Mouse (Mus musculus): ENCODE measurements around the gene Gm5678. TPM values are rescaled to one million over a fixed set of nuclear protein-coding genes. Genes with fewer than 3 reads are reported as not detected.

The Gm5678 gene
- polyA plus RNA-seq, 1 experiment = not detected

DNA sequence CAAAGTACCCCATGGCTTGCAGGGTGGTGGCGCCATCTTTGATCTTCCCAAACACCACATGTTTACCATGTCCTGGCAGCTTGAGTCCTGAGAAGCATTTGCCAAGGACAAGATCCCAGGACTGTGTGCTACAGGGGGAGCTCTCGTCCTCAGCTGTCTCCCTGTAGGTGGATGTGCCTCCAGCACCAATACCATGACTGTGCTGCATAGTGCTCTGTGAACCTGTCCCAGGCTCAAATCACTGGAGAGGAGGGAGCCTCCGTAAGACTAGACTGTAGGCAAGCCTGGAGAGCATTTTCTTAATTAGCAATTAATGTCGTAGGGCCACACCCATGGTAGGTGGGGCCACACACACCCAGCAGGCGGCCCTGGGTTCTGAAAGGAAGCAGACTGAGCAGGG, 48.5 kb downstream of the Gm5678 start:
- Histone ChIP-seq H3K27me3 (ENCODE audit: control insufficient read depth, insufficient read depth, low read length) (no peaks in the 10 kb centered on the region), H3K36me3 (ENCODE audit: control insufficient read depth, insufficient read depth, low read length) (no peaks in the 10 kb centered on the region), H3K27ac (ENCODE audit: insufficient read depth, low read depth, low read length) (no peak overlapping the region), H3K4me1 (ENCODE audit: control insufficient read depth, insufficient read depth, insufficient read length, low read length) (no peaks in the 10 kb centered on the region), H3K4me3 (ENCODE audit: low read depth, low read length) (no peak overlapping the region)
- 64% methylated on average over 5 of the region's 5 CpGs for WGBS
- TF ChIP-seq POLR2A (IDR thresholded peaks at IDR 0.05; ENCODE audit: low read depth, low read length) = no peak
- TF ChIP-seq CTCF (IDR thresholded peaks at IDR 0.05; ENCODE audit: extremely low read depth, insufficient read length, insufficient replicate concordance, low read depth, low read length) = no peak

DNA sequence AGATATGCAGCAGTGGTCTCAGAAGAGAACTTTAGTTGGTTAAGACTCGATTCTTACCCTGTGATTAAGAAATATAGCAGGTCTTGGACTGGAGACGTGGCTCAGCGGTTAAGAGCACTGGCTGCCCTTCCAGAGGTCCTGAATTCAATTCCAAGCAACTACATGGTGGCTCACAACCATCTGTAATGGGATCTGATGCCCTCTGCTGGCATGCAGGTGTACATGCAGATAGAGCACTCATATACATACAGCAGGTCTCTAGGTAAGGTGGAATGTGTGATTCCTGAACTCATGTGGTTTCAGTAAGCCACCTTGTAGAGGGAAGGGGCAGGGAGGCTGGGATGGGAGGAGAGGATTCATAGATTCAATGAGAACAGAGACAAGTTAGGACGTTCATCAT, 50.3 kb downstream of the Gm5678 start:
- Histone ChIP-seq H3K36me3 (ENCODE audit: control insufficient read depth, insufficient read depth, low read length) (no peaks in the 10 kb centered on the region), H3K4me3 (ENCODE audit: low read depth, low read length) (no peak overlapping the region), H3K27me3 (ENCODE audit: control insufficient read depth, insufficient read depth, low read length) (no peaks in the 10 kb centered on the region), H3K27ac (ENCODE audit: insufficient read depth, low read depth, low read length) (no peak overlapping the region), H3K4me1 (ENCODE audit: control insufficient read depth, insufficient read depth, insufficient read length, low read length) (peaks cover 3% of the 10 kb centered on the region)
- TF ChIP-seq CTCF (IDR thresholded peaks at IDR 0.05; ENCODE audit: extremely low read depth, insufficient read length, insufficient replicate concordance, low read depth, low read length) = no peak
- no peak for TF ChIP-seq POLR2A (IDR thresholded peaks at IDR 0.05; ENCODE audit: low read depth, low read length)
- WGBS = 86% methylated on average over 4 of the region's 4 CpGs

DNA sequence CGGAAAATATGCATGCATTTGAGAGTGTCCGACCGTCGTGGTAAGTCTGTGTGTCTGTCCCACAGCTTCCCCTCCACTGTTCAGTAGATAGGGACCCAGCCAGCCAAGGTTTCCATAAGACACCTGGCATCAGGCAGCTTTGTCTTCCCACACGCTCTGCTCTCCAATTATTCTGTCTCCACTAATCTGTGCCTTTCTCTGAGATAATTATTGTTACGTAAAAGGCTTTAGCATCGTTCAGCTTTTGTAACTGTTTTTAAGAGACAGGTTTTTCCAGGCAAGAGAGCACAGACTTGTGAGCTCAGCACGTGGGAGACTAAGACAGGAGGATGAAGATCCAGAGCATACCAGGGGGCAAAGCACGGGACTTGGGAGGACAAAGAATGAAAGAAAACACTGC, 51.3 kb downstream of the Gm5678 start:
- no peaks in the 10 kb centered on the region for H3K36me3 ChIP-seq (ENCODE audit: control insufficient read depth, insufficient read depth, low read length)
- TF ChIP-seq CTCF (IDR thresholded peaks at IDR 0.05; ENCODE audit: extremely low read depth, insufficient read length, insufficient replicate concordance, low read depth, low read length) (no peak), POLR2A (IDR thresholded peaks at IDR 0.05; ENCODE audit: low read depth, low read length) (no peak)

More for the DNA sequence above, 51.3 kb downstream of the Gm5678 start:
- Histone ChIP-seq H3K4me1 (ENCODE audit: control insufficient read depth, insufficient read depth, insufficient read length, low read length) (peaks cover 8% of the 10 kb centered on the region), H3K27ac (ENCODE audit: insufficient read depth, low read depth, low read length) (no peak overlapping the region), H3K27me3 (ENCODE audit: control insufficient read depth, insufficient read depth, low read length) (peaks cover 7% of the 10 kb centered on the region), H3K4me3 (ENCODE audit: low read depth, low read length) (no peak overlapping the region)
- WGBS = 63% methylated on average over 9 of the region's 9 CpGs

Other genes with a start within 250 kb of the Gm5678 start
- 2.4 TPM in 2 replicates for gene Setd4, start 24.0 kb upstream of the Gm5678 start, polyA plus RNA-seq (2012; rRNA removed)
- gene Cbr1, start 22.2 kb upstream of the Gm5678 start, polyA plus RNA-seq (2012; rRNA removed) = 352 and 389 TPM in 2 replicates
- gene Cbr3, start 55.1 kb downstream of the Gm5678 start, polyA plus RNA-seq (2012; rRNA removed) = 4.0 and 39.0 TPM in 2 replicates
- 42.9 and 94.1 TPM in 2 replicates for gene Dop1b, start 83.8 kb downstream of the Gm5678 start, polyA plus RNA-seq (2012; rRNA removed)
- gene Morc3, start 204.0 kb downstream of the Gm5678 start, polyA plus RNA-seq (2012; rRNA removed) = 1.8 and 2.7 TPM in 2 replicates

Measured in small intestine, adult 2 months (tissue).